Comparison of ENCODE assay signal across 10 mouse cellular contexts in the genomic region with DNA sequence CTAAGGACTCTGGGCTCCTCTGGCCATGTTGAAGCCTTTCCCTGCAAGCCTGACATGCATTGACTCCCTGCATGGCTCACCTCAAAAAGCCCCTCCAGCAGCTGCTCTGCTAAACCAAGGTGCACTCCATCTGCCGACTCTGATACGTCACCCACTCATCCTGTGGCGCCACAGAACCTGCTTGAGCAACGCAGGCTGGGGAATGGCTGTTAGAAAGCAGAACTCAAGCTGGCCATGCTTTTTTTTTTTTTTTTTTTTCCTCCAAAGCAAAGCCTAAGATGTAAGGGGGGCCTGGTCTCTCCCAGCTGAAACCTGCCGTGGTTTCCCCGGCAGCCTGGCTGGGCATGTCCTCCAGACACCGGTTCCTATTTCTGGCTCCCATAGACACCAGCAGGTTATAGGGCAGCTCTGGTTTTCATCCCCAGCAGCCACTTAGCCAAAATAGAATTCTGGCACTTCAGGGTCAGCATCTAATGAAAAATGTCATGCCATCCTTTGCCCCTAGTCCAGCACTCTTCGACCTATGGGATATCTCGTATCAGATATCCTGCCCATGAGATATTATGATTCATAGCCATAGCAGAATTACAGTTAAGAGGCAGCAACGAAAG. TPM values are rescaled to one million over a fixed set of nuclear protein-coding genes. Genes with fewer than 3 reads are reported as not detected.
DNase-seq lines count a peak whose midpoint lies in the region; ATAC-seq and TF ChIP-seq lines count a peak whose summit lies in the region.
"Had no signal": no experiment of that assay in that cellular context is flagged by ENCODE, and none has a peak within 500 bp of the region (broad histone marks: within the 10 kb centered on the region; RNA-seq: fewer than 3 reads in every experiment).

No protein-coding gene starts in this region.

- peaks cover 38% of the 10 kb centered on the region for H3K4me1 ChIP-seq in forebrain, embryonic 12.5 days
- H3K4me1 ChIP-seq in forebrain, embryonic 11.5 days (replicated peaks; ENCODE audit: control insufficient read depth, insufficient read depth, low read length): peaks cover 16% of the 10 kb centered on the region
- H3K4me1 ChIP-seq in hindbrain, embryonic 12.5 days: peaks cover 32% of the 10 kb centered on the region
- H3K4me1 ChIP-seq in kidney, adult 2 months (ENCODE audit: control insufficient read depth, insufficient read depth, low read length): peaks cover 13% of the 10 kb centered on the region

- H3K36me3 ChIP-seq in forebrain, embryonic 12.5 days (replicated peaks): no peaks in the 10 kb centered on the region
- H3K36me3 ChIP-seq in forebrain, embryonic 11.5 days (ENCODE audit: control insufficient read depth, insufficient read depth, low read length): no peaks in the 10 kb centered on the region
- no peaks in the 10 kb centered on the region for H3K36me3 ChIP-seq in hindbrain, embryonic 12.5 days
- H3K36me3 ChIP-seq in kidney, adult 2 months (ENCODE audit: control insufficient read depth, insufficient read depth, low read length): no peaks in the 10 kb centered on the region

- TF ChIP-seq POLR2A in kidney, adult 2 months (IDR thresholded peaks at IDR 0.05; ENCODE audit: low read depth, low read length): no peak

- TF ChIP-seq CTCF in kidney, adult 2 months (conservative IDR thresholded peaks at IDR 0.05; ENCODE audit: insufficient read depth, insufficient read length, low read depth, low read length): no peak

- no peak overlapping the region for H3K27ac ChIP-seq in forebrain, embryonic 12.5 days
- no peak overlapping the region for H3K27ac ChIP-seq in forebrain, embryonic 11.5 days (ENCODE audit: low read depth, low read length)
- no peak overlapping the region for H3K27ac ChIP-seq in hindbrain, embryonic 12.5 days
- H3K27ac ChIP-seq in kidney, adult 2 months (ENCODE audit: insufficient read depth, low read depth, low read length): no peak overlapping the region

- no peak overlapping the region for H3K4me2 ChIP-seq in forebrain, embryonic 12.5 days
- no peak overlapping the region for H3K4me2 ChIP-seq in forebrain, embryonic 11.5 days (ENCODE audit: low read depth, low read length, severe bottlenecking)
- no peak overlapping the region for H3K4me2 ChIP-seq in hindbrain, embryonic 12.5 days (replicated peaks)

- no peak for ATAC-seq in forebrain, embryonic 12.5 days (ENCODE audit: low FRiP score)
- ATAC-seq in forebrain, embryonic 11.5 days (replicated peaks; ENCODE audit: low FRiP score): no peak
- no peak for ATAC-seq in hindbrain, embryonic 12.5 days (ENCODE audit: low FRiP score)

- no peak for DNase-seq in forebrain, embryonic 11.5 days (ENCODE audit: low spot score)
- DNase-seq in right cerebral cortex, postnatal 10 days (ENCODE audit: low spot score in 2 of 2): peak; percentile 70 to 81
- DNase-seq in right cerebral cortex, adult 18-20 months: no peak
- no peak for DNase-seq in thymus, postnatal 10 days (ENCODE audit: low spot score in 2 of 2)
- no peak for DNase-seq in left cerebral cortex, adult 18-20 months (ENCODE audit: low spot score in 2 of 2)
- DNase-seq in kidney, adult 2 months: no peak
- DNase-seq: lung, postnatal 10 days; thymus, postnatal 25 days had no signal

- H3K4me3 ChIP-seq in forebrain, embryonic 12.5 days (replicated peaks): no peak overlapping the region
- no peak overlapping the region for H3K4me3 ChIP-seq in forebrain, embryonic 11.5 days (ENCODE audit: low read depth, low read length)
- H3K4me3 ChIP-seq in hindbrain, embryonic 12.5 days: no peak overlapping the region
- no peak overlapping the region for H3K4me3 ChIP-seq in kidney, adult 2 months (ENCODE audit: insufficient read depth, low read depth, low read length)

- no peaks in the 10 kb centered on the region for H3K9me3 ChIP-seq in forebrain, embryonic 12.5 days
- H3K9me3 ChIP-seq in forebrain, embryonic 11.5 days (ENCODE audit: control insufficient read depth, low read length): no peaks in the 10 kb centered on the region
- no peaks in the 10 kb centered on the region for H3K9me3 ChIP-seq in hindbrain, embryonic 12.5 days (replicated peaks)

- H3K27me3 ChIP-seq in forebrain, embryonic 12.5 days: peaks cover 20% of the 10 kb centered on the region
- no peaks in the 10 kb centered on the region for H3K27me3 ChIP-seq in forebrain, embryonic 11.5 days (ENCODE audit: control insufficient read depth, insufficient read depth, low read length)
- H3K27me3 ChIP-seq in hindbrain, embryonic 12.5 days: peaks cover 22% of the 10 kb centered on the region
- no peaks in the 10 kb centered on the region for H3K27me3 ChIP-seq in kidney, adult 2 months (replicated peaks; ENCODE audit: control insufficient read depth, insufficient read depth, low read length)

- whole genome bisulfite sequencing in forebrain, embryonic 12.5 days: 84% methylated on average over 10 of the region's 10 CpGs
- 88% methylated on average over 10 of the region's 10 CpGs for WGBS in forebrain, embryonic 11.5 days
- 83% methylated on average over 10 of the region's 10 CpGs for WGBS in hindbrain, embryonic 12.5 days
- WGBS in kidney, adult 2 months: 83% methylated on average over 10 of the region's 10 CpGs

- 0 out of 2 replicates have a peak overlapping the region, but pooled peaks have one; percentile 81 for H3K9ac ChIP-seq in forebrain, embryonic 12.5 days
- no peak overlapping the region for H3K9ac ChIP-seq in forebrain, embryonic 11.5 days (ENCODE audit: low read length)
- peak overlapping the region; percentile 94 for H3K9ac ChIP-seq in hindbrain, embryonic 12.5 days

RNA-seq across cellular contexts. Expression of gene Trabd, which starts 0.8 kb away (rescaled TPM):
- polyA plus RNA-seq in forebrain, embryonic 12.5 days (2016; fragmentation: Nextera tagmentation; extraction: Ambion mirVana): 46.3 and 48.8 TPM in 2 replicates
- 55.8 and 61.0 TPM in 2 replicates for polyA plus RNA-seq in forebrain, embryonic 11.5 days (2014; fragmentation: Nextera tagmentation; extraction: Ambion mirVana)
- polyA plus RNA-seq in hindbrain, embryonic 12.5 days (2016; fragmentation: Nextera tagmentation; extraction: Ambion mirVana): 43.2 and 48.4 TPM in 2 replicates
- total RNA-seq in left cerebral cortex, adult 18-20 months (2021): 10 to 100 TPM; 20.8 to 20.9 TPM
- 47.2 and 51.0 TPM in 2 replicates for polyA plus RNA-seq in kidney, adult 2 months (2012; rRNA removed)

RNA-seq across cellular contexts. Expression of gene Panx2, which starts 14.6 kb away (rescaled TPM):
- 1.3 and 1.8 TPM in 2 replicates for polyA plus RNA-seq in forebrain, embryonic 12.5 days (2016; fragmentation: Nextera tagmentation; extraction: Ambion mirVana)
- 0.71 and 0.83 TPM in 2 replicates for polyA plus RNA-seq in forebrain, embryonic 11.5 days (2014; fragmentation: Nextera tagmentation; extraction: Ambion mirVana)
- polyA plus RNA-seq in hindbrain, embryonic 12.5 days (2016; fragmentation: Nextera tagmentation; extraction: Ambion mirVana): 2.0 and 2.1 TPM in 2 replicates
- total RNA-seq in left cerebral cortex, adult 18-20 months (2021): 100 to 1,000 TPM; 107 to 114 TPM
- polyA plus RNA-seq in kidney, adult 2 months (2012; rRNA removed): 0.08 and 0.19 TPM in 2 replicates

RNA-seq across cellular contexts. Expression of gene Selenoo, which starts 14.8 kb away (rescaled TPM):
- 23.1 and 24.4 TPM in 2 replicates for polyA plus RNA-seq in forebrain, embryonic 12.5 days (2016; fragmentation: Nextera tagmentation; extraction: Ambion mirVana)
- 22.6 and 25.1 TPM in 2 replicates for polyA plus RNA-seq in forebrain, embryonic 11.5 days (2014; fragmentation: Nextera tagmentation; extraction: Ambion mirVana)
- polyA plus RNA-seq in hindbrain, embryonic 12.5 days (2016; fragmentation: Nextera tagmentation; extraction: Ambion mirVana): 23.9 and 24.8 TPM in 2 replicates
- total RNA-seq in left cerebral cortex, adult 18-20 months (2021): 10 to 100 TPM; 20.1 to 23.0 TPM
- polyA plus RNA-seq in kidney, adult 2 months (2012; rRNA removed): 55.9 and 68.7 TPM in 2 replicates

RNA-seq across cellular contexts. Expression of gene Tubgcp6, which starts 48.8 kb away (rescaled TPM):
- polyA plus RNA-seq in forebrain, embryonic 12.5 days (2016; fragmentation: Nextera tagmentation; extraction: Ambion mirVana): 27.4 and 27.7 TPM in 2 replicates
- polyA plus RNA-seq in forebrain, embryonic 11.5 days (2014; fragmentation: Nextera tagmentation; extraction: Ambion mirVana): 24.2 and 26.0 TPM in 2 replicates
- 22.3 and 22.8 TPM in 2 replicates for polyA plus RNA-seq in hindbrain, embryonic 12.5 days (2016; fragmentation: Nextera tagmentation; extraction: Ambion mirVana)
- 10 to 100 TPM; 31.4 to 34.6 TPM for total RNA-seq in left cerebral cortex, adult 18-20 months (2021)
- polyA plus RNA-seq in kidney, adult 2 months (2012; rRNA removed): 17.2 and 24.4 TPM in 2 replicates

RNA-seq across cellular contexts. Expression of gene Hdac10, which starts 54.4 kb away (rescaled TPM):
- polyA plus RNA-seq in forebrain, embryonic 12.5 days (2016; fragmentation: Nextera tagmentation; extraction: Ambion mirVana): 20.5 TPM in 2 replicates
- polyA plus RNA-seq in forebrain, embryonic 11.5 days (2014; fragmentation: Nextera tagmentation; extraction: Ambion mirVana): 14.2 and 16.2 TPM in 2 replicates
- polyA plus RNA-seq in hindbrain, embryonic 12.5 days (2016; fragmentation: Nextera tagmentation; extraction: Ambion mirVana): 18.8 and 22.0 TPM in 2 replicates
- total RNA-seq in left cerebral cortex, adult 18-20 months (2021): 10 to 100 TPM; 15.2 to 15.8 TPM
- 26.5 and 27.7 TPM in 2 replicates for polyA plus RNA-seq in kidney, adult 2 months (2012; rRNA removed)

Comparison
In these comparisons a context has a peak if more than half of its experiments do, and no peak if none do; other contexts are left out.
1. DNase-seq: peak in right cerebral cortex, postnatal 10 days (2 of 2); none in forebrain, embryonic 11.5 days (single experiment), right cerebral cortex, adult 18-20 months (single experiment), thymus, postnatal 10 days (0 of 2), left cerebral cortex, adult 18-20 months (0 of 2) and kidney, adult 2 months (single experiment).